Mouse (Mus musculus) CH12.LX (cell line): Measurements from ENCODE around the gene Ippk. TPM values are rescaled to one million over a fixed set of nuclear protein-coding genes. Genes with fewer than 3 reads are reported as not detected.

Source experiments
- DNase-seq: peaks from one replicate; pipeline ENCODE4 v3.0.0-alpha.2; 2013; ENCODE audit errors: extremely low read depth
- H3K27ac ChIP-seq: 2 replicates; pipeline ENCODE4 v1.5.1; 2012; ENCODE audit warnings: low read depth, mild to moderate bottlenecking, control low read depth, moderate library complexity; ENCODE audit not compliant: insufficient read depth
- H3K27me3 ChIP-seq: replicated peaks from 2 replicates; pipeline ENCODE3; 2012; ENCODE audit warnings: inconsistent platforms
- H3K36me3 ChIP-seq, 2 experiments: replicated peaks in 1 of 2; 2 replicates each; pipeline versions ENCODE3 to v1.6.1; 2012; ENCODE audit warnings: inconsistent platforms in 1 of 2, low read length in 1 of 2, mild to moderate bottlenecking in 1 of 2, mixed read lengths in 1 of 2, moderate library complexity in 1 of 2; ENCODE audit not compliant: control insufficient read depth in 1 of 2, insufficient read depth in 1 of 2
- H3K4me1 ChIP-seq, 2 experiments: 2 replicates each; pipeline ENCODE4 v1.6.1; 2012; ENCODE audit warnings: inconsistent platforms in 1 of 2, moderate library complexity in 1 of 2; ENCODE audit not compliant: insufficient read depth in 2 of 2, control insufficient read depth in 1 of 2
- H3K4me2 ChIP-seq: 2 replicates; pipeline ENCODE4 v1.6.1; 2012; ENCODE audit warnings: low read depth, mild to moderate bottlenecking, control low read depth; ENCODE audit not compliant: poor library complexity, insufficient read depth, severe bottlenecking
- H3K4me3 ChIP-seq, 3 experiments: fragments of 150-350 bp in 1 of 3; sonication (generic) in 1 of 3; replicated peaks in 1 of 3; 2 replicates each; pipeline versions ENCODE3 to v1.5.1; 2011 to 2012; ENCODE audit warnings: low read depth in 2 of 3, low read length in 2 of 3, mild to moderate bottlenecking in 2 of 3, moderate library complexity in 2 of 3, control low read depth in 1 of 3, improper control_type of control experiment in 1 of 3, inconsistent platforms in 1 of 3, mixed read lengths in 1 of 3; ENCODE audit not compliant: poor library complexity in 1 of 3
- H3K79me2 ChIP-seq: replicated peaks from 2 replicates; pipeline ENCODE4 v1.6.1; 2012; ENCODE audit warnings: mild to moderate bottlenecking, moderate library complexity; ENCODE audit not compliant: control insufficient read depth, poor library complexity, insufficient read depth, severe bottlenecking; ENCODE audit errors: extremely low read depth
- H3K9ac ChIP-seq: 2 replicates; pipeline ENCODE4 v1.6.1; 2012; ENCODE audit warnings: low read depth, mild to moderate bottlenecking, control low read depth, moderate library complexity; ENCODE audit not compliant: insufficient read depth
- H3K9me3 ChIP-seq: replicated peaks from 2 replicates; pipeline ENCODE3; 2012; ENCODE audit warnings: low read length, inconsistent platforms, mixed read lengths
- BHLHE40 ChIP-seq: IDR thresholded peaks from 2 replicates; pipeline ENCODE4 v1.6.1; 2011; ENCODE audit warnings: mild to moderate bottlenecking, low read depth, low read length, improper control_type of control experiment
- ELF1 ChIP-seq: IDR thresholded peaks from 2 replicates; pipeline ENCODE4 v1.6.1; 2014; ENCODE audit warnings: low read depth, mild to moderate bottlenecking, inconsistent platforms, low read length, improper control_type of control experiment
- HCFC1 ChIP-seq: IDR thresholded peaks from 2 replicates; pipeline ENCODE4 v1.6.1; 2012; ENCODE audit warnings: low read depth, mild to moderate bottlenecking, inconsistent platforms, low read length, improper control_type of control experiment
- IRF4 ChIP-seq: IDR thresholded peaks from 2 replicates; pipeline ENCODE4 v1.6.1; 2014; ENCODE audit warnings: low read depth, mild to moderate bottlenecking, inconsistent platforms, low read length, improper control_type of control experiment
- JUN ChIP-seq: IDR thresholded peaks from 2 replicates; pipeline ENCODE4 v1.6.1; 2011; ENCODE audit warnings: low read depth, mild to moderate bottlenecking, low read length, improper control_type of control experiment, moderate library complexity; ENCODE audit not compliant: insufficient read depth
- JUND ChIP-seq: conservative IDR thresholded peaks from 2 replicates; pipeline ENCODE4 v1.6.1; 2011; ENCODE audit warnings: low read depth, low read length, improper control_type of control experiment
- MAFK ChIP-seq: IDR thresholded peaks from 2 replicates; pipeline ENCODE4 v1.6.1; 2011; ENCODE audit warnings: low read length, improper control_type of control experiment; ENCODE audit not compliant: insufficient replicate concordance
- MAZ ChIP-seq: IDR thresholded peaks from 2 replicates; pipeline ENCODE4 v1.6.1; 2012; ENCODE audit warnings: low read depth, mild to moderate bottlenecking, inconsistent platforms, low read length, improper control_type of control experiment, moderate library complexity
- MEF2A ChIP-seq: IDR thresholded peaks from 2 replicates; pipeline ENCODE4 v1.6.1; 2014; ENCODE audit warnings: low read depth, mild to moderate bottlenecking, inconsistent platforms, low read length, improper control_type of control experiment, borderline replicate concordance
- MXI1 ChIP-seq: IDR thresholded peaks from 2 replicates; pipeline ENCODE4 v1.6.1; 2011; ENCODE audit warnings: mild to moderate bottlenecking, low read depth, low read length, improper control_type of control experiment
- MYC ChIP-seq: IDR thresholded peaks from 2 replicates; pipeline ENCODE4 v1.6.1; 2011; ENCODE audit warnings: low read depth, mild to moderate bottlenecking, improper control_type of control experiment, low read length
- NELFE ChIP-seq: IDR thresholded peaks from 2 replicates; pipeline ENCODE4 v1.6.1; 2011; ENCODE audit warnings: low read depth, low read length, improper control_type of control experiment
- NRF1 ChIP-seq: IDR thresholded peaks from 2 replicates; pipeline ENCODE4 v1.6.1; 2014; ENCODE audit warnings: low read depth, mild to moderate bottlenecking, inconsistent platforms, low read length, improper control_type of control experiment, moderate library complexity
- POLR2A ChIP-seq: IDR thresholded peaks from 2 replicates; pipeline ENCODE4 v1.6.1; 2011; ENCODE audit warnings: low read depth, mild to moderate bottlenecking, improper control_type of control experiment, low read length
- POLR2AphosphoS2 ChIP-seq: IDR thresholded peaks from 2 replicates; pipeline ENCODE4 v1.6.1; 2011; ENCODE audit warnings: low read depth, low read length, improper control_type of control experiment
- RAD21 ChIP-seq: IDR thresholded peaks from 2 replicates; pipeline ENCODE4 v1.6.1; 2011; ENCODE audit warnings: low read depth, mild to moderate bottlenecking, low read length, improper control_type of control experiment, moderate library complexity
- SMC3 ChIP-seq: IDR thresholded peaks from 2 replicates; pipeline ENCODE4 v1.6.1; 2011; ENCODE audit warnings: low read depth, low read length, improper control_type of control experiment
- TBP ChIP-seq: conservative IDR thresholded peaks from 2 replicates; pipeline ENCODE4 v1.6.1; 2011; ENCODE audit warnings: low read depth, low read length, improper control_type of control experiment
- UBTF ChIP-seq: IDR thresholded peaks from 2 replicates; pipeline ENCODE4 v1.6.1; 2012; ENCODE audit warnings: low read depth, mild to moderate bottlenecking, inconsistent platforms, low read length, improper control_type of control experiment, moderate library complexity
- USF1 ChIP-seq: IDR thresholded peaks from 2 replicates; pipeline ENCODE4 v1.6.1; 2014; ENCODE audit warnings: low read depth, mild to moderate bottlenecking, inconsistent platforms, low read length, improper control_type of control experiment
- USF2 ChIP-seq: conservative IDR thresholded peaks from 2 replicates; pipeline ENCODE4 v1.6.1; 2011; ENCODE audit warnings: low read depth, low read length, improper control_type of control experiment
- ZC3H11A ChIP-seq: IDR thresholded peaks from 2 replicates; pipeline ENCODE4 v1.6.1; 2012; ENCODE audit warnings: low read depth, mild to moderate bottlenecking, inconsistent platforms, low read length, improper control_type of control experiment
- ZKSCAN1 ChIP-seq: IDR thresholded peaks from 2 replicates; pipeline ENCODE4 v1.6.1; 2012; ENCODE audit warnings: low read depth, inconsistent platforms, low read length, improper control_type of control experiment, borderline replicate concordance
- ZNF384 ChIP-seq: IDR thresholded peaks from 2 replicates; pipeline ENCODE4 v1.6.1; 2012; ENCODE audit warnings: low read depth, low read length, improper control_type of control experiment, inconsistent platforms
- dilution Hi-C: fragments of 300-500 bp; cut with MboI; formaldehyde crosslinking; loops from 2 replicates; pipeline ENCODE4 v1.14.3; 2020; ENCODE audit warnings: low sequenced_read_pairs; ENCODE audit not compliant: extremely low pct_unique_long_range_greater_than_20kb, extremely low pct_ligation_motif_present
- in situ Hi-C: fragments of 300-500 bp; cut with MboI; formaldehyde crosslinking; loops from 3 replicates; pipeline ENCODE4 v1.14.3; 2019; ENCODE audit warnings: low sequenced_read_pairs, low pct_ligation_motif_present, low pct_unique_long_range_greater_than_20kb, mixed read lengths
- polyA plus RNA-seq: library from polyadenylated mRNA; unstranded; fragments of >175 nt; gene quantifications from 2 replicates; pipeline ENCODE4 v1.2.1, GENCODE M21; 2012; ENCODE audit warnings: low read depth; ENCODE audit not compliant: insufficient read length
- total RNA-seq, 2 experiments: library from RNA; depleted of rRNA; stranded (reverse); fragments of 300-350 nt in 1 of 2; fragments of >200 nt in 1 of 2; gene quantifications; 2 replicates each; pipeline ENCODE4 v1.2.3; 2012 to 2014

Ippk gene
- total and polyA plus RNA-seq, 3 experiments = 8.7 to 21.5 (median 10.3) TPM

DNA sequence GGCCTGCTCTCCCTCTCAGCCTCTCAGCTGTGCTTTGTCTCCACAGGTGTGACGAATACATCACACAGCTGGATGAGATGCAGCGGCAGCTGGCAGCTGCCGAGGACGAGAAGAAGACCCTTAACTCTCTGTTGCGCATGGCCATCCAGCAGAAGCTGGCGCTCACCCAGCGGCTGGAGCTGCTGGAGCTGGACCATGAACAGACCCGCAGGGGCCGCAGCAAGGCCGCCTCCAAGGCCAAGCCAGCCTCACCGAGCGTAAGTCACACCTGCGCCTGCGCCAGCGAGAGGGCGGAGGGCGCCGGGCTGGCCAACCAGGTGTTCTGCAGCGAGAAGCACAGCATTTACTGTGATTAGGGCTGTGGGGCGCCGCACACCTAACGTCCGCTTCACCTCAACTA is 38.1 kb upstream of the Ippk start:
- TF ChIP-seq MAFK (no peak), POLR2A (no peak), NELFE (no peak), BHLHE40 (no peak), MEF2A (no peak), USF1 (no peak), ZC3H11A (no peak), TBP (no peak), POLR2AphosphoS2 (no peak), JUN (no peak), SMC3 (no peak), ELF1 (no peak), NRF1 (no peak), JUND (no peak), UBTF (no peak), ZNF384 (no peak), RAD21 (no peak), MXI1 (no peak), IRF4 (no peak)
- in situ Hi-C loops = no loop called here
- dilution Hi-C loops = no loop called here
- no peaks in the 10 kb centered on the region for H3K27me3 ChIP-seq
- H3K9ac ChIP-seq = no peak overlapping the region
- H3K4me2 ChIP-seq = no peak overlapping the region
- peaks cover 63 to 87% of the 10 kb centered on the region in 2 experiments for H3K36me3 ChIP-seq
- no peak overlapping the region for H3K27ac ChIP-seq
- peaks cover 0 to 7% of the 10 kb centered on the region in 2 experiments; a peak in 2 of 4 replicates for H3K4me1 ChIP-seq
- no peaks in the 10 kb centered on the region for H3K79me2 ChIP-seq
- no peak overlapping the region for H3K4me3 ChIP-seq
- H3K9me3 ChIP-seq = peaks cover 2% of the 10 kb centered on the region
- no peak for DNase-seq

DNA sequence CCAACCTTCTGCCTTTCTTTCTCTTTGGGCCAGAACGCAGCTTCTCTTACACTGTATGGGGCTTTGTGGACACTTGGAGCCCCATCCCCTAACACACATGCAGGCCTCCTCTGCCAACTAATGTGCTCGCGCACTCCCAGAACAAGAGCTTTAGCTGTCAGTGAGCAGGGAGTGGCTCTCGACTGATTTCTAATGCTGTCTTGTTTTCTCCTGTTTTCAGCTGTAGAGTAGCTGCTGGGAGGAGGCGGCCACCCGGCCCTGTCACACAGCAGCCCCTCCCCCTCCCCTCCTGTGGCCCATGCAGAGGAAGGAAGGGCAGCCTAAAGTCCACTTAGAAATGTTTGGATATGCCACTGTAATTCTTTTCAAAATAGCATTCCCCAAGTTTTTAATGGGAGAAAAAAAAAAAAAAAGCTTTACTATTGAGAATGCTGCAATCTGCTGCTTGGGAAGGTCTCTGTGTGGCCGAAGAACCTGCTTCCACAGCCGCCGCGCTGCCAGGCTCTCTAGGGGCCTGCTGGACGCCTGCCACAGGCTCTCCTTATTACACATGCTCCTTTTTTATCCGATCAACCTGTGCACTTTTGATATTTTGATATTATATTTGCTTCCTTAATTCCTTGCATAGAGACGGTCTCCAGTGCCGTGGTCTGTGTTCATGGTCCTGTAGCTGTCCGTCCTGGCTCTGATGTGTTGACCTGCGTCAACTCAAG is 36.1 kb upstream of the Ippk start:
- Histone ChIP-seq H3K4me3 (no peak overlapping the region), H3K79me2 (no peaks in the 10 kb centered on the region), H3K27me3 (no peaks in the 10 kb centered on the region), H3K9me3 (peaks cover 2% of the 10 kb centered on the region), H3K36me3 (peaks cover 45 to 75% of the 10 kb centered on the region in 2 experiments), H3K27ac (no peak overlapping the region), H3K9ac (no peak overlapping the region), H3K4me2 (no peak overlapping the region), H3K4me1 (peaks cover 0 to 7% of the 10 kb centered on the region in 2 experiments; a peak in 2 of 4 replicates)
- in situ Hi-C loops = no loop called here
- no peak for DNase-seq
- no peak for TF ChIP-seq RAD21
- no peak for TF ChIP-seq ZKSCAN1
- TF ChIP-seq JUN = no peak
- TF ChIP-seq MYC = no peak
- TF ChIP-seq HCFC1 = no peak
- no peak for TF ChIP-seq SMC3
- TF ChIP-seq MAFK = no peak
- no peak for TF ChIP-seq USF2
- no peak for TF ChIP-seq MAZ
- dilution Hi-C loops = no loop called here
